Mouse (Mus musculus) embryo, embryonic 11.5 days (tissue): Measurements from ENCODE around the gene Rnase10.
A peak's percentile ranks its signal among the peaks of the same experiment; 100 is the strongest.
"Not testable (repeated sequence)": the region's sequence is repeated elsewhere in the genome, so short reads cannot be mapped to it uniquely, and the experiment has no call there.

Source experiments
- DNase-seq: peaks from one replicate; pipeline ENCODE4 v3.0.0-alpha.2; 2012; ENCODE audit warnings: low read depth, low spot score

The Rnase10 gene

DNA sequence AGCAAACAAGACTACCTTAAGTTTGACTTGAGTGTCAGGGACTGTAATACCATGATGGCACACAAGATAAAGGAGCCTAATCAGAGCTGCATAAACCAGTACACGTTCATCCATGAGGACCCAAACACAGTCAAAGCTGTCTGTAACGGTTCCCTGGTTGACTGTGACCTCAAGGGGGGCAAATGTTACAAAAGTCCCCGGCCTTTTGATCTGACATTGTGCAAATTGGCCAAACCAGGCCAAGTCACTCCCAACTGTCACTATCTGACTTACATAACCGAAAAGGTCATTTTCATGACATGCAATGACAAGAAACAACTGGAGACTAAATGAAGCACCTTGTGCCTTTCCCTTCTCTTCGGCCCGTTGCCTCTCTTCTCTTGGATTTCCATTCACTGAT is 2.0 kb downstream of the Rnase10 start:
- no peak for DNase-seq

DNA sequence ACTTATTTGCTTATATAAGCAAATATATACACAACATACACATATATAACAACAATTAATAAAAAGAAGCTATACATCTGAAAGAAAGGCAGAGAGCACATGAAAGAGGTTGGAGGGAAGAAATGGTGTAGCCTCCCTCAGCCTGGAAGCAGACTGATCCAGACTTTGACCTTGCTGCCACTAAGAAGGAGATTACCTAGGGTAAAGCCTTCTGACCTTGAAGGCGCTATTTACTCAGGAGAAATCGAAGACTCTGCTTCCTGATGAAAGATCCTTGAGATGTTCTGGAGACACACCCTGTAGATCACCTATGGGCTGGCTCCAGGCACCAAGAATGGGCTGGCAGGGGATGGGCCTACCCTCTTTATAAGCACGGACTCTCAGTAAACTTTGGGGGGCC is 7.2 kb downstream of the Rnase10 start:
- DNase-seq: not testable (repeated sequence)

DNA sequence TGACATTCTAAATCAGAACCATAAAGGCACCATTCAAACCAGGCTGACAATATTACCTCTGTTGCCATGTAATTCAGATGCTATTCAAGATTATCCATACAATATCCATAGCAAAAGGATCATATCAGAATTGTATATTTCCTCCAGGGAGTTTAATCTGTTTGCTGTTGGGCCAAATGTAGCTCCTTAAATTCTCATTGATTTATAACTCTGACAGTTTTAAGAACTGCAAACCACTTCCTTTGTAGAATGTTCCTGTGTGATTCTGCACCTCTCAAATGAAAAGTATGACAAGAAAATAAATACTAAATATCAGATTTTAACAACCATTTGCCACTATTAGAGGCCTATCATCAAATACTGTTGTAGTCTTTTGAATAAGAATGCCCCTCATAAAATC is 8.2 kb downstream of the Rnase10 start:
- DNase-seq: no peak

DNA sequence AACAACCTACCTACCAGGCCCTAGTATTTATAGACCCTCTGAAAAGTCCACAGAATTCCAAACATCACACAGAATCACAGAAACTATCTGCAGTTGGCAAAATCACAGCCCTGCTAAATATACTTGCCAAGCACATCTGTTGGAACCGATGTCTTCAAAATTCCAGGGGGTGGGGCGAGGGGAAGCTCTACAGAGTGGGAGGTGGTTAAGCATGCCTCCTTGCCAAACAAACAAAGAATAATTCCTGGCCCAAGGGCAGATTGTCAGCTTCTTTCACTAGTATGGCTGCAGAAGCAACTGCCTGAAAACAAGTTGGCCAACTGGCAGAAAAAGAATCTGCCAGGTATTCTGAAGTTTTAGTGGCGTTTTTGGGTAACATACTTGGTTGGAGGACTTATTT is 9.7 kb downstream of the Rnase10 start:
- no peak for DNase-seq

DNA sequence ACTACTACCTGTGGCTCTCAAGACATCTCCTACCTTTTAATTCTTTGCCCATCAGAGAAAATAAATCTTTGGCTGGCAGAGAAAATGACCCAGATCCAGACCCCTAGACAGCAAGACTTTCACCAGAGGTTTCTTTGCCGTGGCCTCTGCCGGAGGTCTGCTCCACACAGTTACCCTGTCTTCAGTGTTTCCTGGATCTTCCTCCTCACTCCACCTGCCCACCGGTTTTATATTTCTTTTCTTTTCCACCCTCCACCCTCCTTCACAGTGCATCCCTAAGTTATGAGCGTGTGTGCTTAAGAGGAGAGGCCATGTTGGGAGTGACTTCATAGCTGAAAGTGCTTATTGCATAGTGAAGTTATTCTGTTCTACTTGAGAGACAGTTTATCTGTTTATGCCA is 15.9 kb downstream of the Rnase10 start:
- DNase-seq: no peak

DNA sequence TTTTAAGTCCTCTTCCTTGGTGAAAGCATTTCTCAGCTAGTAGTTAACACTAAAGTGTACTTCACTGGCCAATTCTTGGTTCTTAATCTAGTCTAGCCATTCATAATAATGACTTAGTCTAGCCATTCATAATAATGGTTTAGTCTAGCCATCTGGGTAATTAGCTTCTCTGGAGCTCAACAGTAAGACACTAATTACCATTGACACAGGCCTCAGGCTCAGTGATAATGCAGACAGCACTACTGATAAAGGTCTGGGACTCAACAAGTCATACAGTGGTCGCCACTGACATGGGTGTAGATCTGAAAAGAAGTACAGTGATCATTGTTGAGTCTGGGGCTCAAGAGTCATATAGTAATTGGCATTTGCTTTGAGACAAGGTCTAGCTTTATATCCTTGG is 17.3 kb downstream of the Rnase10 start:
- DNase-seq: no peak

DNA sequence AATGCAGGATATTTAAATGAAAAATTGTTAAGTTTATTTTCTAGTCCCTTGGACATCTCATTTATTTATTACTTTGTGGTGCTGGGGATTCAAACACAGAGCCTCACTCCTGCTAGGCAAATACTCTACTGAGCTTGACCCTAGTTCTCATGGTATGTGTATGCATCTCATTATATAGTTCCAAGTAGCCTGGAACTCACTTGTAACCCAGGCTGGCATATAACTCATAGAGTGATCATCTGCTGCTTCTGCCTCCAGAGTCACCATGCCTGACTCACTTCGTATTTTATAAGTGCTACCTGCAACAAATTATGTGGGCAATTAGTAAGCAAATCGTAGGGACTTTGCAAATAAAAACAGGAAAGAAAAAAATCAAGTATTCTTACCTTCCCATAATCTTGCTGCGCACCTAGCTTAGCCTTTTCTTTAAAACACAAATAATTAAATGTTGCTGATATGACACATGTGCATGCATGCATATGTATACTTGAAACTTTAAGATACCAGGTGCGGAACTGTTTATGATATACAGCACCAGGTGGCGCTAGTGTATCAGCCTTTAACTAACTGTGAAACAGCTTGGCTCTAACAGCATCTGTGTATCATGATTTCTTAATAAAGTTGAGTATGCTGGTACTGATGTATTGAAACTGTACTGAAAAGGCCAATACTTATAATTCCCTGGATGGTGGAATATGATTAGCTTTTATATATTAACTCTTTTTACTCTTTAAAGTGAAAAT is 19.0 kb downstream of the Rnase10 start:
- DNase-seq: peak; percentile 64

DNA sequence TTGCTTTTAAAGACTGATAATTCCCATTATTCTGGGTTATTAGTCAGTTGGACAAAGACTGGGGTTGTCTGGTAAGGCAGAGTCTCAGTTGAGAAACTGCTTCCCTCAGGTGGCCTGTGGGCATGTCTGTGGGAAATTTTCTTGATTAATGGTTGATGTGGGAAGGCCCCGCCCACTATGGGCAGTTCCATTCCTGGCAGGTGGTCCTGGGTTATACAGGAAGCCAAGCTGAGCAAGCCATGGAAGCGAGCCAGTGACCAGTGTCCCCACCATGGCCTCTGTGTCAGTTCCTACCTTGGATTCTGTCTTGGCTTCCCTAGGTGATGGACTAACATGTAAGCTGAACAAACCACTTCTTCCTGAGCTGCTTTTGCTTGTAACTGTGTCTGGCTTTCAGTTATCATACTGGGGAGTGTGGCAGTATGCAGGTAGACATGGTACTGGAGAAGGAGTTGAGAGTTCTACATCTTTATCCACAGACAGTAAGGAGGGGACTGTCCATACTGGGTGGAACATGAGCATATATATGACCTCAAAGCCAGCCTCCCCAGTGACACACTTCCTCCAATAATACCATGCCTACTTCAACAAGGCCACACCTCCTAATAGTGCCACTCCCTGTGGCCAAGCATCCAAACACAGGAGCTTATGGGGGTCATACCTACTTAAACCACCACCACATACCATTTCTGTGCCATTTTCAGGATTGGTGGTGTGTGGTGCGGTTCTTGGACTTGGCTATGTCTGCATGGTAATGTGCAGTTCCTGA is 20.0 kb downstream of the Rnase10 start:
- no peak for DNase-seq

DNA sequence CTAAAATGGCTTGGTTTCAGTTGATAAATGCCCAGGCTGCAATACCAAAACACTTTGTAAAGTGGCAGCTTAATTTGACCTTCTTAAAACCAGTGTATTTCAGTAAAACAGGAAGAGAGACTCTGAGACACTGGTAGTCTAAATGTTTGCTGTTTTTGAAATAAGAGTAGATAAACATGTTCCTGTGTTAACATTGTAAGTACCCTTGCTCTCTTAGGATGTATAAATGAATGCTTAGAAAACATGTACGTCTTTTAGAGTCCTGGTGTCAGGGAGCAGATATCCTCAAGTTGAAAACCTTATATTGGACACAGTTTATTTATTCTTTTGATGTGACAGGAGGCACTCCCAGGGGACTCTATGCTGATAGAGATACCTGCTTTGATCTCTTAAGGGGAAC is 27.7 kb downstream of the Rnase10 start:
- DNase-seq: no peak

DNA sequence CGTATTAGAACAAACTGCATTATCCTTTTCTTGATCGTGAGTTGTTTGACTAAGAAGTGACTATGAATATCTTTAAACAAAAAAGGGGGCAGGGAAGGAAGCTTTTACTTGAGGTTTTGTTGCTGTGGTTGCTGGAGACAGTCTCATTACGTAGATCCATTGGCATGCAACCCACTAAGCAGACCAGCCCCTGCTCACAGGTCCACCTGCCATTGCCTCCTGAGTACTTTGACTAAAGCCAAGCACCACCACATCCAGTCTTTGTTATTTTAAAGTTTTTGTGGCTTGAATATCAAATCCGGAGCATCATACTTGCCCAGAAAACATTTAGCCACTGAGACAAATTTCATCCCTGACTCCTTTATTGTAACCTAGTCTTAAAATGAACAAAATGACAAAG is 28.7 kb downstream of the Rnase10 start:
- no peak for DNase-seq

DNA sequence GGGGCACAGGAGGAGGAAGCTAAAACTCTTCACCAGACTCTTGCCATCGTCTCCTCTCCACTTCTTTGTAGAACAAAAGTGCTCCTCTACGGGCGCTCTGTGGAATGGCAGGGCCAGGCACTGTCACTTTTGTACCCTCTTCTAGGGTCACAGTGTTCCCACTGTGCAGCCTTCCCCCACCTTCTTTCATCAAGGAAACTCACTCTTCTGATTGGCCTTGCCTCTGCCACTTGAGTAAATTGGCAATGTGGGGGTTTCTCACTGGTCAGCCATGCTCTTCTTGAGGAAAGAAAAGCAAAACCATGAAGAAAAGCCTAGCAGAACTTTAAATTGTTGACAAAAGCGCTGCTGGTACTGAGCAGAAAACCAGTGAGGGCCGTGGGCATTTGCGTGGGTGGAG is 34.2 kb downstream of the Rnase10 start, which contains the start of gene Rnase9:
Gene Rnase9, minus strand, starts transcription at position 101 of the 400 bp plus-strand sequence.
- no peak for DNase-seq

DNA sequence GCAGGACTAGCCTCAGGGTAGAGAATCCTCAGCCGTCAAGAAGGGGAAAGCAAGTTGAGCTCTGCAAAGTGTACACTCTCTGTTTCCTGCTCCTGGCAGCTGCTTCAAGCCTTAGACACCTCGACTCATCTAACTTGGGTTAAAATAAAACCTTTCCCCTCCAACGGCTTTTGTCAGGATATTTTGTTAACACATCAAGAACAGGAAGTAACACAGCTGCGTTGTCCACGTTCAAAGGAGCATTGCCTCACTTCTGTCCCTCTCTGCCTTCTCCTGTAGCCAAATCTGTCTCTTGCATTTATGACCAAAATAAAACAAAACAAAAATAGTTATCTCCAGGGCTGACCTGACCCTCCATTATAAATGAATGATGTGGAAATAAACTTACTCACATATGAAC is 40.3 kb downstream of the Rnase10 start:
- no peak for DNase-seq

DNA sequence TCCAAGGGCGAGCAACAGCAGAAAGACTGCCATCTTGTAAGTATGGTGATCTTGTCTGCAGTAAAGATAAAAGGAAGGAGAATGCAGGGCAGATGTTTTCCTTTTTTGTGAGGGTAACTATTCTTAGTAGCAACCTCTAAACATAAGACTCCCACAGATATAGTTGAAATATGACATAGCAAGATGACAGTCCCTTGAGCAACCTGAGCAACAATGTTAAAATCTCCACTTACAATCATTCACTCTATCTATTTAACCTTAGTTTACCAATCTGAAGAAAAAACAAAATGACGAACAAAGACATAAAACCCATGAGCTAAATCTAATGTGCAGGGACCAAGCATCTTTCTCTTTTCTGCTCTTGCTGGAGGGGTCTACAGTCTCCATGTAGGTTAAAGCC is 42.5 kb downstream of the Rnase10 start, which contains the start of gene Rnase11:
Gene Rnase11, minus strand, starts transcription at position 101 of the 400 bp plus-strand sequence.
- DNase-seq: no peak

DNA sequence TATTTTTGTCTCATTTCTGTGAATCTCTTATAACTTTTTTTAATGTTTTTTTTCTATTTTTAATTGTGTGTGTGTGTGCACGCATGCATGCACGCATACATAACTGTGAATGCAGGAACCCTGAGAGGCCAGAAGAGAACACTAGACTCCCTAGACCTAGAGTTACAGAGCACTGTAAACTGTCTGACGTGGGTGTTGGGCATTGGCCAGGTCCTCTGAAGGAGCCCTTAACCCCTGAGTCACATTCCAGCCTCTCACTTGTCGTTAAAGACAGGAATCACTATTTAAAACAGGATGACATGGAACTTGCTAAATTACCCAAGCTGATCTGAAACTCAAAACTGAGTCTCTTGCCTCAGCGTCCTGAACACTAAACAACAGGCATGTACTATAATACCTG is 44.4 kb downstream of the Rnase10 start:
- no peak for DNase-seq

DNA sequence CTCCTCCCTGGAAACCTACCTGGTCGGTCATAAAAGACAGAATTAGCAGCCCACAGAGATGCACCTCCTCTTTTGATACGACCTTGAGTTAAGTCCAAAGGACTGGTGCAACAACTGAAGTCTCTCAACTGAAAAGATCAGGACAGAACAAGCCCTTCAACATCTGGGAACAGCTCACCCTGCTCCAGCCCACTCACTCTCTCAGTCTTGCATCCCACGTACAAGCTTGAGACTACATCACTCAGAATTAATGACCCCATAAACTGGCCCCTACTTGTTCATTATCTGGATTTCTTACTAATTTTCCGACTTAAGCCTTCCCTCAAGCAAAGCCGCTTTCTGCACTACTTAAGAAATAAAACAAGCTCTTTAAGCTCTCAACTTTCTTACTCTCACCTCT is 45.6 kb downstream of the Rnase10 start:
- DNase-seq: no peak

DNA sequence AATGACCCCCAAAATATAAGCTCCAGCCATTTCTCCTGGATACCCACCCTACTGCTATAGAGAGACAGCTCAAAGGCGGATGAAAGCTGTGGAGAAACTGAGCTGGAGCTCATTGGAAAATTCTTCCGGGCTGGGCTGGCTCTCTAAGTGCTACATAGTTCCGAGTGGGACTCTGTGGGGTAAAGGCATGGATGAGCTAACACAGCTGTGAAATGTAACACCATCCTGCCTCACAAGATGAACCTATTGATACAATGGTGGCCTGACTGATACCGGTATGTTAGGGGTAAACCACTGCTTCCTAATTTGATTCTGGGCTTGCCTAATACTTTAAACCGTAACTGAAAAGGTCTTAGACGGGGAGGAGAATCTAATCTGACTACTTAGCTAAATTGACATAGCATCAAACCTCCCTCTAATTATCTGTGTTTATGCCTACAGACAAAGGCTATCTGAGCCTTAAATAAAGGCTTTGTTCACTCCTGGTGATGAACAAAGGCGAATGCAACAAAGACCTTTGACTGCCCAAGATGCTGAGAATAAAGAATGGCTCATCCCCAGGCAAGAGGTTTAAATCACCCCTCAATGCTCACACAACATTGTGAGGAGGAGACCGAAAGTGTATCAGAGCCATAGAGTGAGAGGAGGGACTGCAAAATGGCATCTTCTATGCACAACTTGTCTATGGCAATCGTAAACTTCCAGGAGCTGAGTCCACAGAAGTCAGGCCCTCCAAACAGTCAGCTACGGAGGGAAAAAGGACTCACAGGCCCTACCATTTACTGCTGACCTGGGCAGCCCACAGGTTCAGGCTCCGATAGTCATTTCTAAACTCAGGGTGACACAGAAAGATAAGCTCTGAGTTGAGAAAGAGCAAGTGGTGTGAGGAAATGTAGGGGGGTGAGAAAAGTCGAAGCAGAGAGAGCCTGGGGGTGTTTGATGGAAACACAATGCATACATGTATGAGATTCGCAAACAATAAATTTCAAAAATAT is 47.0 kb downstream of the Rnase10 start:
- DNase-seq: no peak

DNA sequence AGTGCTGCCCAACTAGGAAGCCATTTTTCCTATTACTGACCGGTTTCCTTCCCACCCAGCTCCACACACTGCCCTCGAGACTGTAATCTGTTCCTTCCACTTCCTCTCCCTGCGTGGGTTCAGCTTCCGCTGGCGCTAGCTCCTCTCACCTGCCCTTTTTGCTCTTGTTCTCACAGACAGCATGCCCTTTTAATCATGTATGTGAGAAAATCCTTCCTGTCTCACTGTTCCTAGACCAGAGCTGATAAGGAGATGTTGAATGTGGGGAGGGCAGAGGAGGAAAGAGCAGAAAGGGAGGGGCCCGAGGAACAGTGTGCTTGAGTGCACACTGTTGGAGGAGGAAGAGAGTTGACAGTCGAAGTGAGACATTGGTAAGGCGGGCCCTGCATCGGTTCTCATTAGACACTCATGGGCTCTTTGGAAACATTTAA is 49.9 kb downstream of the Rnase10 start, which contains the start of gene Rnase12:
Gene Rnase12, minus strand, starts transcription at position 261 of the 431 bp plus-strand sequence.
- DNase-seq: no peak
